Mouse (Mus musculus): Measurements from ENCODE around the gene Dmbx1.

Gene Dmbx1

DNA sequence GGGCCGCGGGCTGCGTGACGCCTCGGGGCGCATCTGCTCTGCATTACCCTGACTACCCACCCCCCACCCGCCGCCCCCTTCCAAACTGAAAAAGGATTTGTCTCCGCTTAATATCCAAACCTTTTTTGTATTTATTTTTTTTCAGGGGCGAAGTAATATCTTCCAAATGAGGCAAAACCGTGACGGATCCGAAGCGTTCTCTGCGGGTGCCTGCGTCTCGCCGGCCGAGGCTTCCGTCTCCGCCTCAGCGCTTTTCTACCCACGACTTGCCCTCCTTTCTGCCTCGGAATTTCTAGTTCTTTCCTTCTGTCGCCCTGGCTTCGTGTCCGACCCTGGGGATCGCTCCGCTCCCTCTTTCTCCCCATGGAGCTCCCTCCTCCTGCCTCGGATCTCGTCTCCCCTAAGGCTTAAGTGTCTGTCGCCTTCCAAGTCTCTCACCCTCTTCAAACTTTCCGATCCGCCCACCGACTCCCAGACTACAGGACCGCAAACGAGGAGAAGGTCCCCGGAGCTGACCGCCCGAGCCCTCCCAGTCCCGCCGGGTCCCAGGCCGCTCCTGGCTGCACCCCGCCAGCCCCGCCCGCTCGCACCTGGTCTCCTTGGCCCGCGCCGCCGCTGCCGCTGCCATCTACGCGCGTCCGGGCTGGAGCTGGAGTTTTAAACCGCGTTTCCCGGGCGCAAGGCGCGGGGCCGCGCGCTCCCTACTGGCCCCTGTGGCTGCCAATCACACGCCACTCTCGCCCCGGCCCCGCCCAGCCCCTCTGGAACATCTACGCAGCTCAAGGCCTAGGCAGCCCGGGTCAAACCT, at the start of gene Dmbx1:
Gene Dmbx1, minus strand, starts transcription at position 632 of the 808 bp plus-strand sequence.
- no peak for DNase-seq (ENCODE audit: low read depth, low spot score)

GRCm38 (mm10) chr4:115989382-115989781, 49.7 kb upstream of the Dmbx1 start:
- no peak for DNase-seq (ENCODE audit: low read depth, low spot score)

- no peak for DNase-seq (ENCODE audit: low read depth, low spot score)
These were observed 48.3 kb upstream of the Dmbx1 start for GRCm38 (mm10) chr4:115987858-115988530.

GRCm38 (mm10) chr4:115987436-115987835, 47.7 kb upstream of the Dmbx1 start:
- no peak for DNase-seq (ENCODE audit: low read depth, low spot score)

- no peak for DNase-seq (ENCODE audit: low read depth, low spot score)
These were observed 45.2 kb upstream of the Dmbx1 start for GRCm38 (mm10) chr4:115984967-115985366.

- peak; percentile 86 for DNase-seq (ENCODE audit: low read depth, low spot score)
These were observed 44.4 kb upstream of the Dmbx1 start for GRCm38 (mm10) chr4:115984111-115984510.

DNA sequence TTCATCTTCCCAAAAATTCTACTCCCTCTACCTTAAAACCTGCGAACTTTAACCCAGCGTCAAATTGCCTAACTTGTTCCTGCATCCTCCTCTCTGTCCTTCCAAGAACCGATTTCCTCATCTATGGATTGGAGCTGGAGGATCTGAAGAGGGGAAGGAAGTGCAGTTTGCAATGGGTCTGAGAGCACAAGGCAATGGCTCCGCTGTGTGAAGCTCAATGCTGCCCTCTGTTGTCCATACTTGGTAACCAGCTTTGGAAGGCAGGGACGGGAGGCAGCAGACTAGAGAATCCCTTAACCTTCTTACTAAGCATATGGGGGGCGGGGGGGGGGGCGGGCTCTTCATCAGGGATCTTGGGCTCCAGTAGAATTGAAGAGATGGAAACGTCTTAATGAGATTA, 41.0 kb upstream of the Dmbx1 start:
- peak; percentile 87 for DNase-seq (ENCODE audit: low read depth, low spot score)

DNA sequence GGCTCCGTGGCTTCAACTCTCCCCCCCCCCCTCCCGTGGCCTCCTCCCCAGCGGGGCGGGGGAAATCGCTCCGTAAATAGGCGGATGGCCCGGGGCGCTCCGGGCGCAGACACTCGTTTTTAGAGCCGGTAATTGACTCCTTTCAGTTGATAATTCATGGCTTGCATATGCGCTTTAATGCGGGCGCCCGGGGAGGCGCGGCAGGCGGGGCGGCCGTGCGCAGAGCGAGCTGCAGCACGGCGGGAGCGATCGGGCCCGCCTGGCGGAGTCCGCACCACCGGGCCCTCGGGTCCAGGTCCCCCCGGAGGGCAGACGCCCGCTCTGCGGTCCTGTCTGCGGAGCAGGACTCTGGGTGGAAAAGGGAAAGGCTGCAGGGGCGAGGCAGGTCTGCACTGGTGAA, 39.7 kb upstream of the Dmbx1 start:
- DNase-seq (ENCODE audit: low read depth, low spot score) = no peak

- DNase-seq (ENCODE audit: low read depth, low spot score) = no peak
These were observed 39.2 kb upstream of the Dmbx1 start for GRCm38 (mm10) chr4:115978911-115979310.

DNA sequence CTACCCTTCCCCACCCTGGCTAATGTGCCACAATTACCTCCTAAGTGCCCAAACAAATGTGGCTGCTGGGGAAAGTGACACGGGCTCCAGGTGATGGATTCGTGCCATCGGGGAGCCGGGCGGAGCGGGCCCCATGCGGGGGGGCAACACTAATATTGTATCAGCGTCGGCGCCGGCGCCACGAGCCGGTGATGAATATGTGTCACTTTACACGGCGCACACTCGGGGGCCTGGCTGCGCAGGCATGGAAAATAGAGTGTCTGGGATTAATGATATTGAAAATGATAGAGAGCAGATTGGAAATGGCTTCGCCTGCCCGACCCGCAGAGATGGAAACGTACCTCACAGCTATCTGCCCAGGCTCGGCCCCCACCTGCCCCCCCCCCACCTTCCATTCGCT, 32.8 kb upstream of the Dmbx1 start:
- DNase-seq (ENCODE audit: low read depth, low spot score) = no peak

- no peak for DNase-seq (ENCODE audit: low read depth, low spot score)
These were observed 24.7 kb upstream of the Dmbx1 start for GRCm38 (mm10) chr4:115964446-115964845.

DNA sequence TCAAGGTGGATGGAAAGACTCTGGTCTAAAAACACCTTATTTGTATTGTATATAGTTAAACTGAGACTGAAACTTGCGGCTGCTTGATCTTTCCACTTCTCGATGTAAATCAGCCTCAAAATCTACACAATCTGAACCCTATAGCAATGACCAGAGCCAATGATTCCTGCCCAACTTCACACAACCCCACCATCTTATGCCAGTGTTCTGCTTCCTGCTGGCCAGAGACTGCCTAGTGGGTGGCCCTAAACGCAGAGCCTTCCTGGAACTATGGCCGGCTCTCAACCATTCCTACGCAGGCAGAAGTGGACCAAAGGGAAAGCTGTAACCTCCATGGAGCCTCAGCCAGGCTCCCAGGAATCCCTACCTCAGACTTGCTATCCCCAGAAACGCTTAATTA, 24.0 kb upstream of the Dmbx1 start:
- no peak for DNase-seq (ENCODE audit: low read depth, low spot score)

DNA sequence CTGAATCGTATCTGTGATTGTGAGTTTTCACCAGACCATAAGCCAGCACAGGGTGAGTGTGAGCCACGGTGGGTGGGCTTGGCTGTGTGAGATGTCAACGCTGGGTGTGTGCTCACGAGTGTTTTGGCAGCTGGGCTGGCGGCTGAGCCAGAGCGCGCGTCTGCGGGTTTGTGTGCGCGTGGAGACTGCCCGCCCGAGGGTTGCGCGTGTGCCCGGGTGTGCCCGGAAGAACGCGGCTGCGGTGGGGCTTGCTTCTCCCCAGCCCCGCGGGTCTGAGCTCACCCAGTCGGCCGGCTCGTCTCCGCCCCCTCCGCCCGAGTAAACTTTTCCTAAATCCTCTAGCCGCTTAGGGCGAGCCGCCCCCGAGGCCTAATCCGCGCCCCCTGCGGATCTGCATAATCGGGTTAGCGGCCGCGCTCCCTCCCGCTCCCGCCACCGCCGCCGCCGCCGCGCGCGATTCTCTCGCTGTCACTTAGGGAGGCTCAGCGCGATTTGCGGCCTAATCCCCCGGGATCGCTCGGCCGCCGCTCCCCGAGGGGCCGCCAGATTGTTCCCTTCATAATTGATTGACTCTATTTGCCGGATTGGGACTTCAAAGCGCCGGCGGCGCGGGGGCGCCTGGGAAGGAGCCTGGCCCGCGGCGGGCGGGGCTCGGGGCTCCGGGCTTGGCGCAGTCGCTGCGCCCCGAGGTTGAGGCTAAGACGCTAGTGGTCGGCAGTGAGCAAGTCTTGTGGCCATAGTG, 23.1 kb upstream of the Dmbx1 start:
- peak; percentile 72 for DNase-seq (ENCODE audit: low read depth, low spot score)

DNA sequence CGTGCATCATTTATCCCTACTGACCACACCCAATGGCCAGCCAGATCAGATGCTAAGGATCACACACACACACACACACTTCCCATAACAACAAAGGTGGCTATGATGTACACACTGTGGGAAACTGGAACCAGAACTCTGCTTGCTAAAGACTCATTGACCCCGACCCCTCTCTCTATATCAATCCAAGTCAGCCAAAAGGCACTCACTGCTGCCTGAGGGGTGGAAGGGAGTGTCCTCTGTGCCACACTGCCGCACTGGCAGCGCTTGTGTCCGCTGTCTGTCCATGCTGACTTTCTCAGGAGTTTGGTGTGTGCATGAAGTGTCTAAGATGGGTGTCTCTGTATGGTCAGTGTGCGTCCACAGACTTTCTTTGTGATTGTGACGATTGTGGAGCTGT, 22.3 kb upstream of the Dmbx1 start:
- DNase-seq (ENCODE audit: low read depth, low spot score) = no peak

- DNase-seq (ENCODE audit: low read depth, low spot score) = no peak
These were observed 19.8 kb upstream of the Dmbx1 start for GRCm38 (mm10) chr4:115959546-115959945.

GRCm38 (mm10) chr4:115955494-115955775, 15.7 kb upstream of the Dmbx1 start:
- no peak for DNase-seq (ENCODE audit: low read depth, low spot score)

DNA sequence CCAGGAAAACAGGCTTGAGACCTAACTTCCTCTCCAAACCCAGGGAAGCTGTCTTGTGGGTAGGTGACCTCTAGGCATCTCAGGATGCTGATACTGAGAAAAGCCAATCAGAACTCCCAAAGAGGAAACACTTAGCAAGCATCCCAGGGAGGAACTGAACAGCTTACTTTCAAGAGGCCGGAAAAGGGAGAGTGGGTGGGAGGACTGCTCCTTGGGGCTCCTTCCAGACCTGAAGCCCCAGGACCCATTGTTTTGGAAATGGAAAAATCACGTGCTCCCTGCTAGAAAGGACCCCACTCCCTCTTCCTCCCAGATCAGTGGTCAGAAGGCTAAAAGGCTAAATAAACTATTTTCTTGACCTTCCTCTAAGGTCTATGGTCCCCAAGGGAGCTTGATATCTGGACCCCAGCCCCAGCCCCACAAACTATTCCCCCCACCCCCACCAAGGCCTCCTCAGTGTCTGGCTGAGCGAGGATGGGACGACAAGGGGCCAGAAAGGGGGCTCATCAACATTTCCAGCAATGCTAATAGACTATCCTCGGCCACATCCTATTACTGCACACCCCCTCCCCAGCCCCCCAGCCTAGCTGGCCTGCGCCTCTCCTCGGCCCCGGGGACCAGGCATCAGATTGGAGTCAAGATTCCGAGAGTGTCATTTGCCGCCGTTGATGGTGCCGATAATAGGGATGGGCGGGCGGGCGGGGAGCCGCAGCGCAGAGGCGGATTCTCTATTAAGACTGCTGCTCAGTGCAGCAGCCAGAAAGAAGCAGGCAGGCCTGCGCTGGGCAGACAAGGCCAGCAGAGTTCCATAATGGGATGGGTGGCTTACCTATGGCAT, 15.1 kb upstream of the Dmbx1 start:
- DNase-seq (ENCODE audit: low read depth, low spot score) = no peak

GRCm38 (mm10) chr4:115953559-115953958, 13.8 kb upstream of the Dmbx1 start:
- no peak for DNase-seq (ENCODE audit: low read depth, low spot score)

DNA sequence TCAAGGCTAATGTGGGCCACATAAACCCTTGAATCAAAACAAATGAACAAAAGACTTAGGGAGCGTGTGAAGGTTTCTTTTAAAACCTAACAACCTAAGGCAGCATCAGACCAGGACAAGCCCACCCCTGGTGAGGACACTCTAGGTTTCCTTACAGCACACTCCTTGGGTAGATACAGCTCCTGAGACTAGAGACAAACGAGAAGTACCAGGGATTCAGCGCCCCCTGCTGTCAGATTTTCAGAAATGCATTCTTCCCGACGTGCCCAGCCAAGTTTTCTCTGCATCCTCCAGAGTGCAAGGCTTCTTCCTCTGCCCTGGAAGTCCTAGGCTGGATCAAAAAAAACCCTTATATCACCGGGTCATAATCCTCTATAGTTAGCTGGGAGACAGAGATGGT, 13.0 kb upstream of the Dmbx1 start:
- no peak for DNase-seq (ENCODE audit: low read depth, low spot score)

- no peak for DNase-seq (ENCODE audit: low read depth, low spot score)
These were observed 4.1 kb upstream of the Dmbx1 start for GRCm38 (mm10) chr4:115943669-115944314.

DNA sequence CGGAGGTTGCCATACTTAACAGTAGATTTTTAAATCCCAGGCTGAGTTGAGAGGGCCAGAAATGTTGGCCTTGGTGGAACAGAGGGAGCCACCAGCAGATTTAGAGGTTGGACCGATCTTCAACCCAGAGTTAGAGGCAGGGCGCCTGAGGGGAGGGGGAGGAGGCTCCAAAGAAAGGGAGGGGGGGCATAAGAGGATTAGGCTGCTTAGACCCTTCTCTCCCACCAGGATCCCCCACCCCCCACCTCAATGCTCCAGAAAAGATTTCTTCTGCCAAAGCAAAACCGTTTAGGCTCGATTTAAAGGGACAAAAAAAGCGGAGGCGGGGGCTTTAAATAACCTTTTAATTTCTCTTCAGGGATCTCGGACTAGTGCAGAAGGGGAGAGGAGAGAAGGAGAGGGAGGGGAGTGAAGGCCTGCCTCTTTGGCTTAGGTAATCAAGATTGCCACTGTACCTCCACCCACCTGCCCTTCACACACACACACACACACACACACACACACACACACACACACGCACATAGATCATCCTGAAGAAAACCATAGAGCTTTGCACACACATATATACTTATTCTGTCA, 1.6 kb upstream of the Dmbx1 start:
- DNase-seq (ENCODE audit: low read depth, low spot score) = no peak

All from mesoderm, embryonic 11.5 days (tissue).